Mouse (Mus musculus): ENCODE results near the gene Spic.
"Not testable (repeated sequence)": the region's sequence is repeated elsewhere in the genome, so short reads cannot be mapped to it uniquely, and the experiment has no call there.

Gene Spic

GRCm38 (mm10) chr10:88684925-88685324 is at the start of gene Spic:
TSS of gene Spic (minus strand) at chr10:88685015.
- no peak for DNase-seq

GRCm38 (mm10) chr10:88732309-88732622 is 47.5 kb upstream of the Spic start:
- no peak for DNase-seq

- no peak for DNase-seq
These were observed 46.9 kb upstream of the Spic start for GRCm38 (mm10) chr10:88731496-88732308.

GRCm38 (mm10) chr10:88730571-88731495 is 46.0 kb upstream of the Spic start, which contains the start of gene Arl1:
TSS of gene Arl1 (plus strand) at chr10:88730858.
- DNase-seq: peak; percentile 92

- DNase-seq: no peak
These were observed 43.4 kb upstream of the Spic start for GRCm38 (mm10) chr10:88728166-88728565.

GRCm38 (mm10) chr10:88727128-88727527 is 42.3 kb upstream of the Spic start:
- peak; percentile 25 for DNase-seq

- no peak for DNase-seq
These were observed 40.5 kb upstream of the Spic start for GRCm38 (mm10) chr10:88725343-88725742.

- no peak for DNase-seq
These were observed 34.8 kb upstream of the Spic start for GRCm38 (mm10) chr10:88719618-88720017.

GRCm38 (mm10) chr10:88717756-88718025 is 32.9 kb upstream of the Spic start:
- DNase-seq: no peak

- no peak for DNase-seq
These were observed 32.4 kb upstream of the Spic start for GRCm38 (mm10) chr10:88716986-88717755.

GRCm38 (mm10) chr10:88715621-88716020 is 30.8 kb upstream of the Spic start:
- no peak for DNase-seq

- no peak for DNase-seq
These were observed 29.9 kb upstream of the Spic start for GRCm38 (mm10) chr10:88714744-88715143.

GRCm38 (mm10) chr10:88712359-88712758 is 27.5 kb upstream of the Spic start:
- DNase-seq: no peak

GRCm38 (mm10) chr10:88708671-88709523 is 24.1 kb upstream of the Spic start:
- DNase-seq: peak; percentile 48

- no peak for DNase-seq
These were observed 16.1 kb upstream of the Spic start for GRCm38 (mm10) chr10:88700938-88701337.

- no peak for DNase-seq
These were observed 1.8 kb downstream of the Spic start for GRCm38 (mm10) chr10:88682904-88683563.

GRCm38 (mm10) chr10:88672825-88673224 is 12.0 kb downstream of the Spic start:
- DNase-seq: no peak

GRCm38 (mm10) chr10:88672123-88672522 is 12.7 kb downstream of the Spic start:
- no peak for DNase-seq

- DNase-seq: peak; percentile 26
These were observed 15.1 kb downstream of the Spic start for GRCm38 (mm10) chr10:88669719-88670118.

GRCm38 (mm10) chr10:88663856-88664255 is 21.0 kb downstream of the Spic start:
- DNase-seq: not testable (repeated sequence)

- no peak for DNase-seq
These were observed 25.9 kb downstream of the Spic start for GRCm38 (mm10) chr10:88658918-88659317.

GRCm38 (mm10) chr10:88645448-88645847 is 39.4 kb downstream of the Spic start:
- no peak for DNase-seq

Measured in right cerebral cortex, postnatal 25 days (tissue).